Mouse (Mus musculus) liver, adult 2 months (tissue): ENCODE data around the gene Tmem184a.

Source experiments
- CTCF ChIP-seq: fragments of 200-500 bp; IDR thresholded peaks from 2 replicates; pipeline ENCODE4 v1.5.1; 2011; ENCODE audit warnings: low read depth, low read length, control low read depth
- POLR2A ChIP-seq: fragments of 200-500 bp; IDR thresholded peaks from 2 replicates; pipeline ENCODE4 v1.6.1; 2011; ENCODE audit warnings: low read length, control low read depth; ENCODE audit not compliant: insufficient read depth; ENCODE audit errors: extremely low read depth

DNA sequence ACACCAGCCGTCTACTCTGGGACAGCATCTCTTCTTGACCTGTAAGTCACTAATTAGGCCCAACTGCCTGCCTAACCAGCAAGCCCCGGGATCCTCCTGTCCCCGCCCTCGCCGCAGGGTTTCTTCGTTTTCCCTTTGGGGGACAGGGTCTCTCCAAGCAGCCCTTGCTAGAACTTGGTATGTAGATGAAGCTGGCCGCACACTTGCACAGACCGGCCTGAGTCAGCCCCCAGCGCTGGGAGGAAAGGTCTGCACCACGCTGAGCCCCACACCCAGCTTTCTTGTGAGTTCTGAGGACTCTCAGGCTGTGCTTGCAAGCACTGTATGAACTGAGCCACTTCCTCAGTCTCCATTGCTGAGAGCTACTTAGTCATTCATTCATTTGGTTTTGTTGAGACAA, 4.8 kb upstream of the Tmem184a start:
- TF ChIP-seq CTCF (no peak), POLR2A (no peak)
